Mouse (Mus musculus) MEL (cell line): Measurements from ENCODE around the gene Olfr149. TPM values are rescaled to one million over a fixed set of nuclear protein-coding genes. Genes with fewer than 3 reads are reported as not detected.

ENCODE experiments used
- DNase-seq: peaks from one replicate; pipeline ENCODE4 v3.0.0; 2011; ENCODE audit warnings: low read depth, low spot score
- H3K27ac ChIP-seq: 2 replicates; pipeline ENCODE4 v1.5.1; 2012; ENCODE audit warnings: low read depth, mild to moderate bottlenecking, control low read depth, low read length, moderate library complexity; ENCODE audit not compliant: control insufficient read depth
- H3K27me3 ChIP-seq, 2 experiments: fragments of 150-350 bp in 1 of 2; sonication (generic) in 1 of 2; 2 replicates each; pipeline ENCODE4 v1.6.1; 2012; ENCODE audit warnings: low read length in 2 of 2, mild to moderate bottlenecking in 2 of 2, improper control_type of control experiment in 1 of 2, moderate library complexity in 1 of 2; ENCODE audit not compliant: insufficient read depth in 2 of 2, control insufficient read depth in 1 of 2
- H3K36me3 ChIP-seq, 2 experiments: 2 replicates each; pipeline ENCODE4 v1.6.1; 2012 to 2014; ENCODE audit warnings: low read length in 2 of 2, improper control_type of control experiment in 1 of 2, inconsistent platforms in 1 of 2, mild to moderate bottlenecking in 1 of 2; ENCODE audit not compliant: insufficient read depth in 2 of 2, control insufficient read depth in 1 of 2
- H3K4me1 ChIP-seq, 2 experiments: fragments of 150-350 bp in 1 of 2; sonication (generic) in 1 of 2; 2 replicates each; pipeline ENCODE4 v1.6.1; 2012; ENCODE audit warnings: low read length in 2 of 2, improper control_type of control experiment in 1 of 2, mild to moderate bottlenecking in 1 of 2; ENCODE audit not compliant: insufficient read depth in 2 of 2, control insufficient read depth in 1 of 2
- H3K4me3 ChIP-seq, 2 experiments: fragments of 150-350 bp in 1 of 2; sonication (generic) in 1 of 2; 2 replicates each; pipeline ENCODE4 v1.5.1; 2012; ENCODE audit warnings: low read depth in 2 of 2, low read length in 2 of 2, mild to moderate bottlenecking in 2 of 2, moderate library complexity in 2 of 2, control low read depth in 1 of 2, improper control_type of control experiment in 1 of 2; ENCODE audit not compliant: control insufficient read depth in 1 of 2, insufficient read depth in 1 of 2
- H3K79me2 ChIP-seq: 2 replicates; pipeline ENCODE4 v1.6.1; 2012; ENCODE audit warnings: mild to moderate bottlenecking, low read length, moderate library complexity; ENCODE audit not compliant: control insufficient read depth, poor library complexity, insufficient read depth
- H3K9ac ChIP-seq: 2 replicates; pipeline ENCODE4 v1.6.1; 2012; ENCODE audit warnings: low read depth, mild to moderate bottlenecking, control low read depth, low read length, moderate library complexity; ENCODE audit not compliant: control insufficient read depth, poor library complexity, severe bottlenecking
- H3K9me3 ChIP-seq: fragments of 150-350 bp; sonication (generic); replicated peaks from 2 replicates; pipeline ENCODE4 v1.6.1; 2012; ENCODE audit warnings: mild to moderate bottlenecking, low read length, improper control_type of control experiment, moderate library complexity; ENCODE audit not compliant: insufficient read depth
- CHD1 ChIP-seq: IDR thresholded peaks from 2 replicates; pipeline ENCODE4 v1.6.1; 2012; ENCODE audit warnings: low read depth, mild to moderate bottlenecking, inconsistent platforms, low read length, improper control_type of control experiment
- CHD2 ChIP-seq: IDR thresholded peaks from 2 replicates; pipeline ENCODE4 v1.6.1; 2011; ENCODE audit warnings: low read length, improper control_type of control experiment
- CTCF ChIP-seq, 3 experiments: IDR thresholded peaks in 2 of 3; conservative IDR thresholded peaks in 1 of 3; 2 replicates each; pipeline ENCODE4 v1.5.1; 2011 to 2012; ENCODE audit warnings: low read length in 3 of 3, low read depth in 2 of 3, mild to moderate bottlenecking in 2 of 3, improper control_type of control experiment in 1 of 3, inconsistent platforms in 1 of 3, mixed read lengths in 1 of 3, moderate library complexity in 1 of 3; ENCODE audit not compliant: control insufficient read depth in 1 of 3, insufficient read depth in 1 of 3, poor library complexity in 1 of 3, severe bottlenecking in 1 of 3
- E2F4 ChIP-seq: IDR thresholded peaks from 2 replicates; pipeline ENCODE4 v1.6.1; 2011; ENCODE audit warnings: low read depth, low read length, improper control_type of control experiment, borderline replicate concordance
- ELF1 ChIP-seq: IDR thresholded peaks from 2 replicates; pipeline ENCODE4 v1.6.1; 2014; ENCODE audit warnings: low read depth, mild to moderate bottlenecking, inconsistent platforms, low read length, improper control_type of control experiment, moderate library complexity
- ETS1 ChIP-seq: IDR thresholded peaks from 2 replicates; pipeline ENCODE4 v1.6.1; 2012; ENCODE audit warnings: low read depth, mild to moderate bottlenecking, inconsistent platforms, low read length, improper control_type of control experiment, moderate library complexity
- GABPA ChIP-seq: IDR thresholded peaks from 2 replicates; pipeline ENCODE4 v1.6.1; 2012; ENCODE audit warnings: low read depth, mild to moderate bottlenecking, inconsistent platforms, low read length, improper control_type of control experiment, moderate library complexity
- GATA1 ChIP-seq: IDR thresholded peaks from 2 replicates; pipeline ENCODE4 v1.6.1; 2011; ENCODE audit warnings: low read depth, low read length, improper control_type of control experiment
- HCFC1 ChIP-seq: IDR thresholded peaks from 2 replicates; pipeline ENCODE4 v1.6.1; 2012; ENCODE audit warnings: low read depth, mild to moderate bottlenecking, inconsistent platforms, low read length, improper control_type of control experiment, moderate library complexity
- JUND ChIP-seq: IDR thresholded peaks from 2 replicates; pipeline ENCODE4 v1.6.1; 2011; ENCODE audit warnings: low read depth, mild to moderate bottlenecking, improper control_type of control experiment, low read length
- KAT2A ChIP-seq: conservative IDR thresholded peaks from 2 replicates; pipeline ENCODE4 v1.6.1; 2012; ENCODE audit warnings: low read depth, low read length, improper control_type of control experiment, inconsistent platforms
- MAFK ChIP-seq: IDR thresholded peaks from 2 replicates; pipeline ENCODE4 v1.6.1; 2011; ENCODE audit warnings: low read depth, mild to moderate bottlenecking, low read length, improper control_type of control experiment, borderline replicate concordance
- MAX ChIP-seq: IDR thresholded peaks from 2 replicates; pipeline ENCODE4 v1.6.1; 2011; ENCODE audit warnings: low read length, improper control_type of control experiment
- MAZ ChIP-seq: IDR thresholded peaks from 2 replicates; pipeline ENCODE4 v1.6.1; 2012; ENCODE audit warnings: low read depth, mild to moderate bottlenecking, inconsistent platforms, low read length, improper control_type of control experiment
- MXI1 ChIP-seq: IDR thresholded peaks from 2 replicates; pipeline ENCODE4 v1.6.1; 2011; ENCODE audit warnings: mild to moderate bottlenecking, low read depth, low read length, improper control_type of control experiment
- NRF1 ChIP-seq: IDR thresholded peaks from 2 replicates; pipeline ENCODE4 v1.6.1; 2014; ENCODE audit warnings: low read depth, mild to moderate bottlenecking, inconsistent platforms, low read length, improper control_type of control experiment, moderate library complexity; ENCODE audit not compliant: poor library complexity, insufficient read depth, severe bottlenecking
- POLR2A ChIP-seq, 2 experiments: IDR thresholded peaks; 2 replicates each; pipeline ENCODE4 v1.6.1; 2011 to 2012; ENCODE audit warnings: low read length in 2 of 2, mild to moderate bottlenecking in 2 of 2, control low read depth in 1 of 2, improper control_type of control experiment in 1 of 2, low read depth in 1 of 2, moderate library complexity in 1 of 2; ENCODE audit not compliant: control insufficient read depth in 1 of 2, insufficient read depth in 1 of 2, poor library complexity in 1 of 2
- POLR2AphosphoS5 ChIP-seq: IDR thresholded peaks from 2 replicates; pipeline ENCODE4 v1.6.1; 2012; ENCODE audit warnings: low read depth, borderline replicate concordance, mild to moderate bottlenecking, inconsistent platforms, low read length, moderate library complexity, mixed read lengths
- RAD21 ChIP-seq: IDR thresholded peaks from 2 replicates; pipeline ENCODE4 v1.6.1; 2011; ENCODE audit warnings: mild to moderate bottlenecking, low read depth, low read length, improper control_type of control experiment
- SIN3A ChIP-seq: IDR thresholded peaks from 2 replicates; pipeline ENCODE4 v1.6.1; 2012; ENCODE audit warnings: low read length, improper control_type of control experiment, inconsistent platforms
- TAL1 ChIP-seq: IDR thresholded peaks from 2 replicates; pipeline ENCODE4 v1.6.1; 2012; ENCODE audit warnings: mild to moderate bottlenecking, inconsistent platforms, low read length, moderate library complexity, mixed read lengths
- TBP ChIP-seq: IDR thresholded peaks from 2 replicates; pipeline ENCODE4 v1.8.0; 2011; ENCODE audit warnings: low read depth, low read length, improper control_type of control experiment
- USF1 ChIP-seq: IDR thresholded peaks from 2 replicates; pipeline ENCODE4 v1.6.1; 2014; ENCODE audit warnings: low read depth, mild to moderate bottlenecking, inconsistent platforms, low read length, improper control_type of control experiment, moderate library complexity
- USF2 ChIP-seq, 2 experiments: IDR thresholded peaks; 2 replicates each; pipeline ENCODE4 v1.6.1; 2011 to 2012; ENCODE audit warnings: improper control_type of control experiment in 2 of 2, low read length in 2 of 2, borderline replicate concordance in 1 of 2, inconsistent platforms in 1 of 2, low read depth in 1 of 2, mild to moderate bottlenecking in 1 of 2; ENCODE audit not compliant: insufficient read depth in 1 of 2
- ZC3H11A ChIP-seq: IDR thresholded peaks from 2 replicates; pipeline ENCODE4 v1.6.1; 2012; ENCODE audit warnings: low read depth, mild to moderate bottlenecking, inconsistent platforms, low read length, improper control_type of control experiment
- ZKSCAN1 ChIP-seq: IDR thresholded peaks from 2 replicates; pipeline ENCODE4 v1.6.1; 2012; ENCODE audit warnings: low read depth, mild to moderate bottlenecking, inconsistent platforms, low read length, improper control_type of control experiment, moderate library complexity
- ZNF384 ChIP-seq: IDR thresholded peaks from 2 replicates; pipeline ENCODE4 v1.6.1; 2012; ENCODE audit warnings: low read depth, mild to moderate bottlenecking, inconsistent platforms, low read length, improper control_type of control experiment
- polyA plus RNA-seq, 2 experiments: library from polyadenylated mRNA; stranded (reverse) in 1 of 2; unstranded in 1 of 2; fragments of >175 nt in 1 of 2; fragments of >200 nt in 1 of 2; gene quantifications; 2 replicates each; pipeline versions ENCODE4 v1.2.1 to v1.2.4; 2012; ENCODE audit warnings: low replicate concordance in 2 of 2, low read depth in 1 of 2; ENCODE audit not compliant: insufficient read length in 2 of 2, insufficient read depth in 1 of 2, missing spikeins in 1 of 2
- total RNA-seq: library from RNA; depleted of rRNA; stranded (reverse); fragments of 300-350 nt; gene quantifications from 2 replicates; pipeline ENCODE4 v1.2.3, GENCODE M21; 2012

Olfr149 gene
- total and polyA plus RNA-seq, 3 experiments, result not detected

GRCm38 (mm10) chr9:39674820-39675219, 32.1 kb downstream of the Olfr149 start:
- Histone ChIP-seq H3K27ac (no peak overlapping the region), H3K27me3 (no peaks in the 10 kb centered on the region), H3K9ac (no peak overlapping the region), H3K79me2 (no peaks in the 10 kb centered on the region), H3K9me3 (no peaks in the 10 kb centered on the region), H3K36me3 (no peaks in the 10 kb centered on the region), H3K4me3 (no peak overlapping the region), H3K4me1 (no peaks in the 10 kb centered on the region)
- no peak for DNase-seq
- TF ChIP-seq NRF1 (no peak), MXI1 (no peak), SIN3A (no peak), MAZ (no peak), ELF1 (no peak), RAD21 (no peak), CTCF (IDR thresholded peaks at IDR 0.05 in 2 of 3, conservative IDR thresholded peaks at IDR 0.05 in 1 of 3; ENCODE audit: control insufficient read depth in 1 of 3, insufficient read depth in 1 of 3, low read depth in 2 of 3, low read length in 3 of 3, poor library complexity in 1 of 3, severe bottlenecking in 1 of 3) (no peak), JUND (no peak), CHD2 (no peak), ZKSCAN1 (no peak), HCFC1 (no peak), ETS1 (no peak), MAX (no peak), POLR2A (IDR thresholded peaks at IDR 0.05; ENCODE audit: control insufficient read depth in 1 of 2, insufficient read depth in 1 of 2, low read depth in 1 of 2, low read length in 2 of 2, poor library complexity in 1 of 2) (no peak), TBP (no peak), GABPA (no peak), USF1 (no peak), ZC3H11A (no peak), CHD1 (no peak)

DNA sequence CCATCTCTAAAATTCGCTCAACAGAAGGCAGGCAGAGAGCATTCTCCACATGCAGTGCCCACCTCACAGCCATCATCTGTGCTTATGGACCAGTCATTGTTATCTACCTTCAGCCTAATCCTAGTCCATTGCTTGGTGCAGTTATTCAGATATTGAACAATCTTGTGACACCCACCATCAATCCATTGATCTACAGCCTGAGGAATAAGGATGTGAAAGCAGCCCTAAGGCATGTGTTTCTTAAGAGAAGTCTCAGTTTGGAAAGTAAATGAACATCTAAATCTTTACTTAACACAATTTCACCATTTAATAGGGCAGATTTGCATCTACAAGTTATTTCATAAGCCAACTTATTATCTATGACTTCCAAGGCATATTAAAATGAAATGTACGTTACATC, 37.2 kb downstream of the Olfr149 start:
- TF ChIP-seq POLR2AphosphoS5, result no peak
- no peak for TF ChIP-seq ELF1
- TF ChIP-seq JUND, result no peak
- TF ChIP-seq MAZ, result no peak
- no peak for TF ChIP-seq ZNF384
- no peak for TF ChIP-seq SIN3A
- TF ChIP-seq TAL1, result no peak
- no peak for TF ChIP-seq E2F4
- TF ChIP-seq GATA1, result no peak
- no peak for TF ChIP-seq RAD21
- TF ChIP-seq KAT2A, result no peak
- TF ChIP-seq USF2 (IDR thresholded peaks at IDR 0.05; ENCODE audit: borderline replicate concordance in 1 of 2, insufficient read depth in 1 of 2, low read depth in 1 of 2, low read length in 2 of 2), result no peak
- no peak for TF ChIP-seq MAFK
- Histone ChIP-seq H3K36me3 (no peaks in the 10 kb centered on the region), H3K27ac (no peak overlapping the region), H3K4me3 (no peak overlapping the region), H3K27me3 (no peaks in the 10 kb centered on the region), H3K79me2 (no peaks in the 10 kb centered on the region), H3K9ac (no peak overlapping the region), H3K4me1 (no peaks in the 10 kb centered on the region), H3K9me3 (no peaks in the 10 kb centered on the region)
- no peak for DNase-seq
